Mouse (Mus musculus) midbrain, embryonic 16.5 days (tissue): ENCODE data around the gene Apof. TPM values are rescaled to one million over a fixed set of nuclear protein-coding genes. Genes with fewer than 3 reads are reported as not detected.
"Not testable (repeated sequence)": the region's sequence is repeated elsewhere in the genome, so short reads cannot be mapped to it uniquely, and the experiment has no call there.

Source experiments
- ATAC-seq: fragments of 200-750 bp; cut with Nextera tagmentation; 2 replicates; pipeline ENCODE4 v1.8.0; 2017; ENCODE audit warnings: moderate TSS enrichment
- H3K27ac ChIP-seq: fragments of 300-500 bp; sonication (generic); 2 replicates; pipeline ENCODE4 v1.5.1; 2014; ENCODE audit warnings: mild to moderate bottlenecking, low read length, mixed read lengths
- H3K27me3 ChIP-seq: fragments of 300-500 bp; sonication (generic); 2 replicates; pipeline ENCODE4 v1.6.1; 2014; ENCODE audit warnings: low read depth, low read length, mixed read lengths; ENCODE audit not compliant: control insufficient read depth, insufficient read depth
- H3K36me3 ChIP-seq: fragments of 300-500 bp; sonication (generic); 2 replicates; pipeline ENCODE4 v1.6.1; 2014; ENCODE audit warnings: mild to moderate bottlenecking, low read length, moderate library complexity, mixed read lengths; ENCODE audit not compliant: control insufficient read depth, insufficient read depth
- H3K4me1 ChIP-seq: fragments of 300-500 bp; sonication (generic); 2 replicates; pipeline ENCODE4 v1.6.1; 2014; ENCODE audit warnings: mild to moderate bottlenecking, low read length, mixed read lengths; ENCODE audit not compliant: control insufficient read depth, insufficient read depth
- H3K4me2 ChIP-seq: fragments of 300-500 bp; sonication (generic); 2 replicates; pipeline ENCODE4 v1.6.1; 2014; ENCODE audit warnings: mild to moderate bottlenecking, low read length, mixed read lengths
- H3K4me3 ChIP-seq: fragments of 300-500 bp; sonication (generic); 2 replicates; pipeline ENCODE4 v1.5.1; 2014; ENCODE audit warnings: low read depth, mild to moderate bottlenecking, low read length, moderate library complexity, mixed read lengths
- H3K9ac ChIP-seq: fragments of 300-500 bp; sonication (generic); 2 replicates; pipeline ENCODE4 v1.6.1; 2014; ENCODE audit warnings: low read depth, low read length, mixed read lengths
- H3K9me3 ChIP-seq: fragments of 300-500 bp; sonication (generic); replicated peaks from 2 replicates; pipeline ENCODE4 v1.6.1; 2014; ENCODE audit warnings: mild to moderate bottlenecking, low read length, mixed read lengths; ENCODE audit not compliant: control insufficient read depth, poor library complexity, severe bottlenecking
- WGBS: fragments of 180-500 bp; shearing (Covaris S2); extraction: QIAGEN DNeasy Blood & Tissue Kit; methylation state at CpG from one replicate; pipeline ENCODE4 v1.1.7; 2014; 5-methylcytosine and 5-hydroxymethylcytosine counted together
- polyA plus RNA-seq: library from polyadenylated mRNA; unstranded; fragments of >200 nt; fragmentation: Nextera tagmentation; extraction: Ambion mirVana; gene quantifications from 2 replicates; pipeline ENCODE4 v1.2.1, GENCODE M21; 2015

Apof gene
- polyA plus RNA-seq, 1 experiment from 2014 or later = not detected

- Histone ChIP-seq H3K27me3 (no peaks in the 10 kb centered on the region), H3K4me3 (peak within 1 kb of the TSS; percentile 61), H3K9me3 (no peaks in the 10 kb centered on the region), H3K4me1 (peaks cover 3% of the 10 kb centered on the region; the same call in 1 of the 2 replicates), H3K4me2 (peak within 1 kb of the TSS; percentile 74), H3K36me3 (no peaks in the 10 kb centered on the region), H3K9ac (peak within 1 kb of the TSS; percentile 76), H3K27ac (peak within 1 kb of the TSS; percentile 79)
- peak; percentile 99 for ATAC-seq
- WGBS = under 1% methylated on average over 43 of the region's 43 CpGs
Observed at GRCm38 (mm10) chr10:128270287-128270841, 1.9 kb downstream of the Apof start, which contains the start of gene Stat2. Stat2 (plus strand) TSS chr10:128270559.

DNA sequence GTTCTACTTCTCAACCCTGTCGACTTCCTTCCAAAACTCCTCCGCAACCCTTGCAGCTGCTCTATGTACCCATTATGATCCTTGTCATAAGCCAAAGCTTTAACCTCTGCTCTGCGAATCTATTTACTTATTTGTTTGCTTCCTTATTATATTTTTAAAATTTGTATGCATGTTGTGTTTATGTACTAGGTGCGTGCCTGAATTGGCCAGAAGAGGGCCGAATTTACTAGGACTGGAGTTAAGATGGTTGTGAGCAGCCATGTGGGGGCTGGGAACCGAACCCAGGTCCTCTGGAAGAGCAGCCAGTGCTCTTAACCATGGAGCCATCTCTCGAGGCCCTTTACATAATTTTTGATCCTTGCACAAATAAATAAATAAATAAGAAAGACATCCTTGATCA, 2.4 kb downstream of the Apof start:
- Histone ChIP-seq H3K9me3 (no peaks in the 10 kb centered on the region), H3K4me1 (peaks cover 3% of the 10 kb centered on the region; the same call in 1 of the 2 replicates), H3K4me2 (peak overlapping the region; percentile 74), H3K9ac (peak overlapping the region; percentile 76), H3K27ac (peak overlapping the region; percentile 79), H3K36me3 (no peaks in the 10 kb centered on the region), H3K27me3 (no peaks in the 10 kb centered on the region), H3K4me3 (peak overlapping the region; percentile 61)
- ATAC-seq = peak; percentile 15; the same call in 1 of the 2 replicates
- 39% methylated on average over 7 of the region's 7 CpGs for WGBS

DNA sequence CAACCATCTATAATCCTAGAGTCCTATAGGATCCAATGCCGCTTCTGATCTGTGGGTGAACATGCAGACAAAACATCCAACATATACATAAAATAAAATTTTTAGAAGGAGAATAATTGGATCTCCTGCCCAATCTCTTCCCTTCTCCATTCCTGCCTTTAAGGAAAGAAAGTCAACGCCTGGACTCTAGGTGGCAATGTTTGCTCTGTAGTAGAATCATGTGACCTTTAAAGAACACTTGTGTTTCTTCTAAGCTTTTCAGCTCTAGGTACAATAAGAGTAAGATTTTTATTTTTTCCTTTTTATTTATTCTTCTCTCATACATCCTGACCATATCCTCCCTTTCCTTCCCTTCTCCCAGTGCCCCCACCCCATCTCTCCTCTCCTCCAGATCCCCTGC, 3.4 kb downstream of the Apof start:
- Histone ChIP-seq H3K27ac (no peak overlapping the region), H3K4me1 (peaks cover 3% of the 10 kb centered on the region; the same call in 1 of the 2 replicates), H3K9ac (no peak overlapping the region), H3K4me2 (no peak overlapping the region), H3K9me3 (no peaks in the 10 kb centered on the region), H3K4me3 (no peak overlapping the region), H3K36me3 (no peaks in the 10 kb centered on the region; the same call in 1 of the 2 replicates), H3K27me3 (no peaks in the 10 kb centered on the region)
- 66% methylated on average over 2 of the region's 2 CpGs for WGBS
- ATAC-seq = no peak

DNA sequence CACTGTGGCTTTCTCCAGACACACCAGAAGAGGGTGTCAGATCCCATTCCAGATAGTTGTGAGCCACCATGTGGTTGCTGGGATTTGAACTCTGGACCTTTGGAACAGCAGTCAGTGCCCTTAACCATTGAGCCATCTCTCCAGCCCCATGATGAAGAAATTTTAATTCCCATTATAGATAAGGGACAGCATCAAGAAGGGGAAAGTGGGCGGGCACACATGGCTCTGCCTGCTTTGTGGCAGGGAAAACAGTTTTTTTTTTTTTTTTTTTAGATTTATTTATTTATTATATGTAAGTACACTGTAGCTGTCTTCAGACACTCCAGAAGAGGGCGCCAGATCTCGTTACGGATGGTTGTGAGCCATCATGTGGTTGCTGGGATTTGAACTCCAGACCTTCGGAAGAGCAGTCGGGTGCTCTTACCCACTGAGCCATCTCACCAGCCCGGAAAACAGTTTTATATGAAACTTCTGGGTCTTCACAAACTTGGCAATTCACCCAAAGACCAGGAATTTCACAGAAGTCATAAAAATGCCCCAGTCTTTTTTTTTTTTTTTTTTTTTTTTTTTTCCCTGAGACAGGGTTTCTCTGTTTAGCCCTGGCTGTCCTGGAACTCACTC, 4.5 kb downstream of the Apof start:
- not testable (repeated sequence) for H3K4me3 ChIP-seq, H3K4me2 ChIP-seq, H3K27ac ChIP-seq, H3K36me3 ChIP-seq, H3K9ac ChIP-seq, H3K4me1 ChIP-seq, H3K27me3 ChIP-seq, H3K9me3 ChIP-seq, ATAC-seq
- over 99% methylated on average over 4 of the region's 7 CpGs for WGBS

- not testable (repeated sequence) for H3K27ac ChIP-seq, H3K4me2 ChIP-seq, H3K36me3 ChIP-seq, H3K4me1 ChIP-seq, ATAC-seq, H3K9me3 ChIP-seq, H3K27me3 ChIP-seq, H3K9ac ChIP-seq, H3K4me3 ChIP-seq
- WGBS = 100% methylated on average over 1 of the region's 1 CpGs
Observed at GRCm38 (mm10) chr10:128275374-128275773, 6.9 kb downstream of the Apof start.

GRCm38 (mm10) chr10:128278158-128278557, 9.7 kb downstream of the Apof start:
- Histone ChIP-seq H3K4me3 (no peak overlapping the region), H3K9me3 (no peaks in the 10 kb centered on the region), H3K4me1 (no peaks in the 10 kb centered on the region), H3K4me2 (no peak overlapping the region), H3K9ac (no peak overlapping the region), H3K36me3 (peaks cover 21% of the 10 kb centered on the region), H3K27ac (no peak overlapping the region), H3K27me3 (no peaks in the 10 kb centered on the region)
- ATAC-seq = no peak
- WGBS = 51% methylated on average over 5 of the region's 6 CpGs

DNA sequence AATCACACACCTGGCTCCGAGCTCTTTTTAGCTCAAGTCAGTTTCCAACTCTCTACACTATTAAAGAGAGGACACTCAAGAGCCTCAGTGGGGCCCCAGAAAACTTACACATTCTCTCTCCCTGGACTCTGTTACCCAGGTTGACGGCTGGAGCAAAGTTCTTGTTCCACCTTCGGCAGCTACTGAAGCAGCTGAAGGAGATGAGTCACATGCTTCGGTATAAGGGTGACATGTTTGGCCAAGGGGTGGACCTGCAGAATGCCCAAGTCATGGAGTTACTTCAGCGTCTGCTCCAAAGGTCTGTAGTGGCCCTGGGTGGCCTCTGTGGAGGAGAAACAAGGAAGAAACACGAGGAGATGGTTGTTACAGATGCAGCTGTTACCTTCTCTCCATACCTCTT, 12.5 kb downstream of the Apof start:
- WGBS = 93% methylated on average over 6 of the region's 6 CpGs
- Histone ChIP-seq H3K9me3 (no peaks in the 10 kb centered on the region), H3K36me3 (peaks cover 29% of the 10 kb centered on the region), H3K9ac (no peak overlapping the region), H3K4me1 (no peaks in the 10 kb centered on the region), H3K27ac (no peak overlapping the region), H3K27me3 (no peaks in the 10 kb centered on the region), H3K4me3 (no peak overlapping the region), H3K4me2 (no peak overlapping the region)
- no peak for ATAC-seq

- WGBS = 96% methylated on average over 14 of the region's 14 CpGs
- Histone ChIP-seq H3K27me3 (no peaks in the 10 kb centered on the region), H3K27ac (no peak overlapping the region), H3K9me3 (no peaks in the 10 kb centered on the region), H3K4me2 (no peak overlapping the region), H3K4me3 (no peak overlapping the region), H3K4me1 (no peaks in the 10 kb centered on the region), H3K36me3 (peaks cover 29% of the 10 kb centered on the region), H3K9ac (no peak overlapping the region)
- ATAC-seq = no peak
Observed at GRCm38 (mm10) chr10:128281682-128282081, 13.2 kb downstream of the Apof start.

GRCm38 (mm10) chr10:128282886-128283450, 14.5 kb downstream of the Apof start:
- H3K4me2 ChIP-seq = no peak overlapping the region
- H3K27me3 ChIP-seq = no peaks in the 10 kb centered on the region
- H3K9me3 ChIP-seq = no peaks in the 10 kb centered on the region
- no peak for ATAC-seq
- H3K4me3 ChIP-seq = no peak overlapping the region
- WGBS = 88% methylated on average over 20 of the region's 20 CpGs
- no peaks in the 10 kb centered on the region for H3K4me1 ChIP-seq
- H3K27ac ChIP-seq = no peak overlapping the region
- no peak overlapping the region for H3K9ac ChIP-seq
- peaks cover 32% of the 10 kb centered on the region for H3K36me3 ChIP-seq
